Mouse (Mus musculus) forebrain, embryonic 10.5 days (tissue): ENCODE measurements around the gene Crcp. TPM values are rescaled to one million over a fixed set of nuclear protein-coding genes. Genes with fewer than 3 reads are reported as not detected.

Source experiments
- DNase-seq: peaks from one replicate; pipeline ENCODE4 v3.0.0-alpha.2; 2017; ENCODE audit warnings: low spot score; ENCODE audit errors: extremely low spot score
- H3K27ac ChIP-seq: fragments of 300-500 bp; sonication (generic); 2 replicates; pipeline ENCODE4 v1.5.1; 2016; ENCODE audit warnings: mild to moderate bottlenecking
- H3K27me3 ChIP-seq: fragments of 300-500 bp; sonication (generic); 2 replicates; pipeline ENCODE4 v1.6.1; 2016; ENCODE audit warnings: mild to moderate bottlenecking; ENCODE audit not compliant: poor library complexity, severe bottlenecking
- H3K36me3 ChIP-seq: fragments of 300-500 bp; sonication (generic); replicated peaks from 2 replicates; pipeline ENCODE4 v1.6.1; 2016; ENCODE audit warnings: mild to moderate bottlenecking, moderate library complexity
- H3K4me1 ChIP-seq: fragments of 300-500 bp; sonication (generic); 2 replicates; pipeline ENCODE4 v1.6.1; 2016
- H3K4me3 ChIP-seq: fragments of 300-500 bp; sonication (generic); 2 replicates; pipeline ENCODE4 v1.5.1; 2016; ENCODE audit warnings: mild to moderate bottlenecking, moderate library complexity
- H3K9me3 ChIP-seq: fragments of 300-500 bp; sonication (generic); 2 replicates; pipeline ENCODE4 v1.6.1; 2016; ENCODE audit warnings: mild to moderate bottlenecking, moderate library complexity
- WGBS: fragments of 180-500 bp; shearing (Covaris S2); methylation state at CpG from one replicate; pipeline ENCODE4 v1.1.7; 2016; 5-methylcytosine and 5-hydroxymethylcytosine counted together
- polyA plus RNA-seq: library from polyadenylated mRNA; unstranded; fragments of >200 nt; fragmentation: Nextera tagmentation; extraction: Ambion mirVana; gene quantifications from 2 replicates; pipeline ENCODE4 v1.2.1, GENCODE M21; 2016

The Crcp gene
- polyA plus RNA-seq, 1 experiment from 2014 or later = 64.0 TPM

GRCm38 (mm10) chr5:130089626-130090393 lies 60.7 kb downstream of the Crcp start:
- Histone ChIP-seq H3K4me1 (no peaks in the 10 kb centered on the region), H3K4me3 (no peak overlapping the region), H3K36me3 (peaks cover 66% of the 10 kb centered on the region), H3K27me3 (no peaks in the 10 kb centered on the region), H3K9me3 (peaks cover 5% of the 10 kb centered on the region; the same call in 1 of the 2 replicates), H3K27ac (no peak overlapping the region)
- 94% methylated on average over 18 of the region's 18 CpGs for WGBS
- no peak for DNase-seq

DNA sequence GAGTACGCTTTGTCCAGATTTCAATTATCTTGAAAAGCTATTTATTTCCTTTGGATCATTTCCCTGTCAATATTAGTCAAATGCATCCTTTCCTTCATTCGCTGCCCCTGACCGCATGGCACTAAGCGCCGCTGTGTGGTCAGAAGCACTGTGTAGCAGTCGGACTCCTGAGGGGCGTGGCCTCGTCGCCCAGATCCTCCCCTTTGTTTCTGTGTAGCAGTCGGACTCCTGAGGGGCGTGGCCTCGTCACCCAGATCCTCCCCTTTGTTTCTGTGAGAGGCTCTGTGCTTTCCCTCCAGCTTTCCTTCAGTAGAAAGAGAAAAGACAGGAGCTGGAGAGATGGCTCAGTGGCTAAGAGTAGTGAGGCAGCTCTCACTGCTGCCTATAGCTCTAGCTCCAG lies 67.7 kb downstream of the Crcp start:
- Histone ChIP-seq H3K4me1 (peaks cover 9% of the 10 kb centered on the region; the same call in 1 of the 2 replicates), H3K36me3 (peaks cover 43% of the 10 kb centered on the region), H3K27ac (no peak overlapping the region), H3K4me3 (no peak overlapping the region), H3K27me3 (no peaks in the 10 kb centered on the region), H3K9me3 (no peaks in the 10 kb centered on the region)
- DNase-seq = peak; percentile 29
- 44% methylated on average over 12 of the region's 12 CpGs for WGBS

GRCm38 (mm10) chr5:130097837-130098236 lies 68.7 kb downstream of the Crcp start:
- DNase-seq = no peak
- WGBS = 94% methylated on average over 2 of the region's 2 CpGs

DNA sequence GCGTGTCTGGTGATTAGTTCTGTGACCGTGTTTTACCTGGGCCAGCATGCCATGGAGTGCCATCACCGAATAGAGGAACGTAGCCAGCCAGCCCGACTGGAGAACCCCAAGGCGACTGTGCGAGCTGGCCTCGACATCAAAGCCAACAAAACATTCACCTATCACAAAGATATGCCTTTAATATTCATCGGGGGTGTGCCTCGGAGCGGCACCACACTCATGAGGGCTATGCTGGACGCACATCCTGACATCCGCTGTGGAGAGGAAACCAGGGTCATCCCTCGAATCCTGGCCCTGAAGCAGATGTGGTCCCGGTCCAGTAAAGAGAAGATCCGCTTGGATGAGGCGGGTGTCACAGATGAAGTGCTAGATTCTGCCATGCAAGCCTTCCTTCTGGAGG lies 72.6 kb downstream of the Crcp start:
- H3K4me1 ChIP-seq = peaks cover 2% of the 10 kb centered on the region; the same call in 1 of the 2 replicates
- H3K4me3 ChIP-seq = no peak overlapping the region
- WGBS = 95% methylated on average over 17 of the region's 17 CpGs
- H3K9me3 ChIP-seq = no peaks in the 10 kb centered on the region
- no peak for DNase-seq
- H3K36me3 ChIP-seq = peaks cover 59% of the 10 kb centered on the region
- H3K27me3 ChIP-seq = no peaks in the 10 kb centered on the region
- no peak overlapping the region for H3K27ac ChIP-seq

More at GRCm38 (mm10) chr5:130097837-130098236, 68.7 kb downstream of the Crcp start:
- Histone ChIP-seq H3K4me1 (peaks cover 9% of the 10 kb centered on the region; the same call in 1 of the 2 replicates), H3K27me3 (no peaks in the 10 kb centered on the region), H3K36me3 (peaks cover 45% of the 10 kb centered on the region), H3K4me3 (no peak overlapping the region), H3K9me3 (no peaks in the 10 kb centered on the region), H3K27ac (no peak overlapping the region)

DNA sequence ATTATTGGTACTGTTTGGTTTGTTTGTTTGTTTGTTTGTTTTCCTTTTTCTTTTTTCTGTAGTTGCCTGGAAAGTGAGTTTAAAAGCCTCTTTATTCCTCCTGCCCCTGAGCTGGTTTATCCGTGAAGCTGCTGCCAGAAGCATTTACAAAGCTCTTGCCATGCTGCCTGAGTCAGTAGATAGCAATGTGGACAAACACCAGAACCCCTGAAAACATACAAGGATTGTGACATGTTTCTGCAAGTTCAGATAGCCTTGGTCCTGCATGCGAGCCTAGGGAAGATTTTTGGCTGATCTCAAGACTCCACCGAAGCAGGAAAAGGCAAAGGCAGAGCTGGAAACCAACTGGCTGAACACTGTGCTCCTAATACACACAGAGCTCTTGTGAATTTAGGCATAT lies 80.3 kb downstream of the Crcp start:
- no peak for DNase-seq
- Histone ChIP-seq H3K27ac (no peak overlapping the region), H3K4me1 (no peaks in the 10 kb centered on the region), H3K27me3 (no peaks in the 10 kb centered on the region), H3K4me3 (no peak overlapping the region), H3K36me3 (peaks cover 57% of the 10 kb centered on the region), H3K9me3 (no peaks in the 10 kb centered on the region)
- 88% methylated on average over 3 of the region's 3 CpGs for WGBS

Other genes with a start within 250 kb of the Crcp start
- 42.1 and 44.9 TPM in 2 replicates for gene Psph, start 241.8 kb upstream of the Crcp start, polyA plus RNA-seq
- 42.2 and 46.3 TPM in 2 replicates for gene Sumf2, start 182.3 kb upstream of the Crcp start, polyA plus RNA-seq
- 1,073 and 1,078 TPM in 2 replicates for gene Chchd2, start 141.8 kb upstream of the Crcp start, polyA plus RNA-seq
- gene Zbed5, start 133.6 kb upstream of the Crcp start, polyA plus RNA-seq = 5.6 and 5.8 TPM in 2 replicates
- 0.15 and 0.26 TPM in 2 replicates for gene Phkg1, start 130.7 kb upstream of the Crcp start, polyA plus RNA-seq
- 3.3 and 4.9 TPM in 2 replicates for gene Nupr1l, start 120.8 kb upstream of the Crcp start, polyA plus RNA-seq
- gene Vkorc1l1, start 87.3 kb upstream of the Crcp start, polyA plus RNA-seq = 33.0 and 33.4 TPM in 2 replicates
- gene Gusb, start 26.2 kb upstream of the Crcp start, polyA plus RNA-seq = 32.2 and 35.6 TPM in 2 replicates
- gene Asl, start within 50 bp of the Crcp start, polyA plus RNA-seq = 33.2 and 36.6 TPM in 2 replicates
- gene Tpst1, start 44.0 kb downstream of the Crcp start, polyA plus RNA-seq = 54.9 and 57.0 TPM in 2 replicates
- 3.6 and 3.9 TPM in 2 replicates for gene Kctd7, start 115.6 kb downstream of the Crcp start, polyA plus RNA-seq
- 23.3 and 25.4 TPM in 2 replicates for gene Rabgef1, start 142.5 kb downstream of the Crcp start, polyA plus RNA-seq
- gene Tmem248, start 187.8 kb downstream of the Crcp start, polyA plus RNA-seq = 35.8 and 39.2 TPM in 2 replicates
- 69.5 and 76.7 TPM in 2 replicates for gene Sbds, start 226.2 kb downstream of the Crcp start, polyA plus RNA-seq
- 32.2 and 32.5 TPM in 2 replicates for gene Tyw1, start 226.3 kb downstream of the Crcp start, polyA plus RNA-seq